Mouse (Mus musculus): ENCODE measurements around the gene Tpst2. TPM values are rescaled to one million over a fixed set of nuclear protein-coding genes. Genes with fewer than 3 reads are reported as not detected.

Tpst2 gene
- polyA plus RNA-seq, 1 experiment from 2014 or later: 52.0 TPM

- no peak within 1 kb of the TSS for H3K9ac ChIP-seq
- H3K27me3 ChIP-seq: peaks cover 4% of the 10 kb centered on the region
- no peak within 1 kb of the TSS for H3K4me3 ChIP-seq (replicated peaks)
- H3K4me2 ChIP-seq (replicated peaks): no peak within 1 kb of the TSS
- no peaks in the 10 kb centered on the region for H3K9me3 ChIP-seq (replicated peaks)
- no peaks in the 10 kb centered on the region for H3K36me3 ChIP-seq
- 47% methylated on average over 3 of the region's 3 CpGs for WGBS
- H3K4me1 ChIP-seq: peaks cover 28% of the 10 kb centered on the region
- no peak within 1 kb of the TSS for H3K27ac ChIP-seq (replicated peaks)
- ATAC-seq (ENCODE audit: insufficient number of reproducible peaks, low FRiP score, low TSS enrichment, low read depth): no peak
Measured at GRCm38 (mm10) chr5:112255426-112255825, 21.1 kb upstream of the Tpst2 start, which contains the start of gene Crybb1. Gene Crybb1, plus strand, starts transcription at chr5:112255815.

- 61% methylated on average over 9 of the region's 9 CpGs for WGBS
- Histone ChIP-seq H3K9ac (no peak overlapping the region), H3K36me3 (no peaks in the 10 kb centered on the region), H3K27ac (replicated peaks) (no peak overlapping the region), H3K4me1 (peaks cover 28% of the 10 kb centered on the region), H3K27me3 (peaks cover 4% of the 10 kb centered on the region), H3K4me2 (replicated peaks) (no peak overlapping the region), H3K9me3 (replicated peaks) (no peaks in the 10 kb centered on the region), H3K4me3 (replicated peaks) (no peak overlapping the region)
- ATAC-seq (ENCODE audit: insufficient number of reproducible peaks, low FRiP score, low TSS enrichment, low read depth): no peak
Measured at GRCm38 (mm10) chr5:112256457-112256856, 20.0 kb upstream of the Tpst2 start.

- Histone ChIP-seq H3K9ac (no peak overlapping the region), H3K4me2 (replicated peaks) (no peak overlapping the region), H3K4me3 (replicated peaks) (no peak overlapping the region), H3K9me3 (replicated peaks) (no peaks in the 10 kb centered on the region), H3K4me1 (peaks cover 27% of the 10 kb centered on the region), H3K27me3 (peaks cover 4% of the 10 kb centered on the region), H3K36me3 (no peaks in the 10 kb centered on the region), H3K27ac (replicated peaks) (no peak overlapping the region)
- ATAC-seq (ENCODE audit: insufficient number of reproducible peaks, low FRiP score, low TSS enrichment, low read depth): no peak
- 65% methylated on average over 3 of the region's 3 CpGs for WGBS
Measured at GRCm38 (mm10) chr5:112257896-112258295, 18.6 kb upstream of the Tpst2 start.

GRCm38 (mm10) chr5:112259862-112260650 is 16.4 kb upstream of the Tpst2 start:
- WGBS: 79% methylated on average over 16 of the region's 16 CpGs
- Histone ChIP-seq H3K36me3 (no peaks in the 10 kb centered on the region), H3K27me3 (peaks cover 4% of the 10 kb centered on the region), H3K4me2 (replicated peaks) (no peak overlapping the region), H3K27ac (replicated peaks) (no peak overlapping the region), H3K4me1 (peaks cover 14% of the 10 kb centered on the region), H3K4me3 (replicated peaks) (no peak overlapping the region), H3K9ac (no peak overlapping the region), H3K9me3 (replicated peaks) (no peaks in the 10 kb centered on the region)
- no peak for ATAC-seq (ENCODE audit: insufficient number of reproducible peaks, low FRiP score, low TSS enrichment, low read depth)

- Histone ChIP-seq H3K27me3 (peaks cover 4% of the 10 kb centered on the region), H3K4me3 (replicated peaks) (no peak overlapping the region), H3K9me3 (replicated peaks) (no peaks in the 10 kb centered on the region), H3K4me2 (replicated peaks) (no peak overlapping the region), H3K27ac (replicated peaks) (no peak overlapping the region), H3K9ac (no peak overlapping the region), H3K4me1 (peaks cover 8% of the 10 kb centered on the region), H3K36me3 (no peaks in the 10 kb centered on the region)
- WGBS: 82% methylated on average over 3 of the region's 3 CpGs
- no peak for ATAC-seq (ENCODE audit: insufficient number of reproducible peaks, low FRiP score, low TSS enrichment, low read depth)
Measured at GRCm38 (mm10) chr5:112260818-112261217, 15.7 kb upstream of the Tpst2 start.

- peaks cover 14% of the 10 kb centered on the region for H3K27me3 ChIP-seq
- 86% methylated on average over 7 of the region's 7 CpGs for WGBS
Measured at GRCm38 (mm10) chr5:112264099-112264498, 12.4 kb upstream of the Tpst2 start.

GRCm38 (mm10) chr5:112265110-112265509 is 11.4 kb upstream of the Tpst2 start:
- Histone ChIP-seq H3K9ac (no peak overlapping the region), H3K4me2 (replicated peaks) (no peak overlapping the region), H3K36me3 (no peaks in the 10 kb centered on the region), H3K9me3 (replicated peaks) (no peaks in the 10 kb centered on the region), H3K27me3 (peaks cover 15% of the 10 kb centered on the region), H3K27ac (replicated peaks) (no peak overlapping the region), H3K4me1 (no peaks in the 10 kb centered on the region; the same call in 1 of the 2 replicates), H3K4me3 (replicated peaks) (no peak overlapping the region)
- 79% methylated on average over 5 of the region's 5 CpGs for WGBS
- ATAC-seq (ENCODE audit: insufficient number of reproducible peaks, low FRiP score, low TSS enrichment, low read depth): no peak

More at GRCm38 (mm10) chr5:112264099-112264498, 12.4 kb upstream of the Tpst2 start:
- H3K4me3 ChIP-seq (replicated peaks): no peak overlapping the region
- no peak overlapping the region for H3K4me2 ChIP-seq (replicated peaks)
- H3K36me3 ChIP-seq: no peaks in the 10 kb centered on the region
- H3K27ac ChIP-seq (replicated peaks): no peak overlapping the region
- no peak for ATAC-seq (ENCODE audit: insufficient number of reproducible peaks, low FRiP score, low TSS enrichment, low read depth)
- no peaks in the 10 kb centered on the region for H3K9me3 ChIP-seq (replicated peaks)
- H3K4me1 ChIP-seq: no peaks in the 10 kb centered on the region; the same call in 1 of the 2 replicates
- H3K9ac ChIP-seq: no peak overlapping the region

- no peak overlapping the region; the same call in 1 of the 2 replicates for H3K4me2 ChIP-seq (replicated peaks)
- no peaks in the 10 kb centered on the region for H3K36me3 ChIP-seq
- H3K9ac ChIP-seq: no peak overlapping the region
- peaks cover 15% of the 10 kb centered on the region for H3K27me3 ChIP-seq
- ATAC-seq (ENCODE audit: insufficient number of reproducible peaks, low FRiP score, low TSS enrichment, low read depth): 0 out of 2 replicates have a peak, but pooled peaks have one; percentile 26
- H3K9me3 ChIP-seq (replicated peaks): no peaks in the 10 kb centered on the region
- WGBS: 8% methylated on average over 10 of the region's 10 CpGs
- H3K4me3 ChIP-seq (replicated peaks): no peak overlapping the region
- H3K4me1 ChIP-seq: no peaks in the 10 kb centered on the region; the same call in 1 of the 2 replicates
- 0 out of 2 replicates have a peak overlapping the region, but pooled peaks have one; percentile 8 for H3K27ac ChIP-seq (replicated peaks)
Measured at GRCm38 (mm10) chr5:112265515-112265914, 11.0 kb upstream of the Tpst2 start.

GRCm38 (mm10) chr5:112266011-112266777 is 10.3 kb upstream of the Tpst2 start:
- Histone ChIP-seq H3K4me3 (replicated peaks) (no peak overlapping the region), H3K9ac (no peak overlapping the region), H3K36me3 (no peaks in the 10 kb centered on the region), H3K9me3 (replicated peaks) (no peaks in the 10 kb centered on the region), H3K4me1 (peaks cover 3% of the 10 kb centered on the region; the same call in 1 of the 2 replicates), H3K4me2 (replicated peaks) (no peak overlapping the region; the same call in 1 of the 2 replicates), H3K27me3 (peaks cover 15% of the 10 kb centered on the region), H3K27ac (replicated peaks) (0 out of 2 replicates have a peak overlapping the region, but pooled peaks have one; percentile 8)
- 60% methylated on average over 9 of the region's 9 CpGs for WGBS
- ATAC-seq (ENCODE audit: insufficient number of reproducible peaks, low FRiP score, low TSS enrichment, low read depth): no peak

GRCm38 (mm10) chr5:112270764-112271541 is 5.5 kb upstream of the Tpst2 start:
- Histone ChIP-seq H3K9me3 (replicated peaks) (no peaks in the 10 kb centered on the region), H3K27me3 (peaks cover 15% of the 10 kb centered on the region), H3K4me2 (replicated peaks) (no peak overlapping the region), H3K9ac (no peak overlapping the region), H3K27ac (replicated peaks) (no peak overlapping the region), H3K4me1 (0 out of 2 replicates have a peak, but pooled peaks cover 6% of the 10 kb centered on the region), H3K36me3 (no peaks in the 10 kb centered on the region), H3K4me3 (replicated peaks) (no peak overlapping the region)
- WGBS: 56% methylated on average over 24 of the region's 24 CpGs
- no peak for ATAC-seq (ENCODE audit: insufficient number of reproducible peaks, low FRiP score, low TSS enrichment, low read depth)

All from embryonic facial prominence, embryonic 15.5 days (tissue).